ENCODE assay signal across 14 mouse cellular contexts in the genomic region with DNA sequence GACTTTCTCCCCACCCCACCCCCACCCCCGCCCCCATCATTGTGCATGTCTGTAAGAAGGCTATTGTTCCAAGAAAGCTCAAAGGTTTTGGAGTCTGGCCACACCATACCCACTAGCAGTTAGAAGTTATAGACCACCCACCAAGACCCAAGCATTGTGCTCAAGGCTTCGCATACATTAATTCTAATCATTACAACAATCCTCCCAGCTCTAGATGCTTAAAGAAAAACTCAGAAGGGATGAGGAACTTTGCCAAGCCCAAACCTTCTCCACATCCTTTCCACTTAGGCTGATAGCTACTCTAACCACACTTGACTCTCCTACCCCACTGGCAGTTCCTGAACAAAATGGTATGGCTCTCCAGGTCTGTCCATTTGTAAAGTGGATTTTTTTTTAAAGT.
"Had no signal": no experiment of that assay in that cellular context is flagged by ENCODE, and none has a peak within 500 bp of the region (broad histone marks: within the 10 kb centered on the region; RNA-seq: fewer than 3 reads in every experiment).

No protein-coding gene starts in this region.

- H3K27me3 ChIP-seq: intestine, embryonic 15.5 days; liver, embryonic 13.5 days had no signal

- H3K4me3 ChIP-seq: intestine, embryonic 15.5 days; layer of hippocampus, adult 2 months; left cerebral cortex, adult 2 months; liver, embryonic 13.5 days had no signal

- DNase-seq: kidney, adult 18-20 months; kidney, postnatal 10 days; kidney, postnatal 4 days; liver; liver, embryonic 13.5 days; liver, postnatal 0 days; lung, postnatal 36 days; thymus, postnatal 14 days had no signal

- H3K9me3 ChIP-seq: intestine, embryonic 15.5 days; liver, embryonic 13.5 days had no signal

- H3K27ac ChIP-seq: intestine, embryonic 15.5 days; layer of hippocampus, adult 2 months; left cerebral cortex, adult 2 months; liver, embryonic 13.5 days; stomach, postnatal 0 days had no signal

- H3K9ac ChIP-seq: intestine, embryonic 15.5 days; liver, embryonic 13.5 days; liver, postnatal 0 days had no signal

- H3K4me2 ChIP-seq: intestine, embryonic 15.5 days; liver, embryonic 13.5 days had no signal

- ATAC-seq: intestine, embryonic 15.5 days; liver, postnatal 0 days; lung, postnatal 0 days; midbrain, embryonic 16.5 days had no signal

- H3K36me3 ChIP-seq: intestine, embryonic 15.5 days; liver, embryonic 13.5 days had no signal

- H3K4me1 ChIP-seq: intestine, embryonic 15.5 days; liver, embryonic 13.5 days had no signal
